Mouse (Mus musculus): ENCODE measurements around the gene Olfr1499. TPM values are rescaled to one million over a fixed set of nuclear protein-coding genes. Genes with fewer than 3 reads are reported as not detected.

Olfr1499 gene
- polyA plus RNA-seq, 1 experiment from 2014 or later = not detected

DNA sequence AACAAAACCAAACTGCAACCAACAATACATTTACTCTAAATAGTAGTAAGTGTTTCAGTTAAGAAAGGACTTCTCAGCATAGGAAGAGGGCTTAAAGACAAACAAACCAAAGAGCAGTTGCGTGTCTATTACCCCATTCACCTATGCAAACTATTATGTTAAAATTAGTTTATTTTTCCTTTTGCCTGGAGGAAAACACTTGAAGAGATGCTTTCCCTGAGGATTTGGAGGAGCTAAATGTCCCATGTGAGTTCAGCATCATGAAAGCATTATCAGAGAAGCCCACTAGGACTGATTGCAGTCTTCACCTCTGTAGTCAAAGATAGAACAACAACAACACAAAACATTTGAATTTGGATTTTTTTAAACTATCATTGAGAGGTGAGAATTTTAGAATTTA lies 41.7 kb downstream of the Olfr1499 start, which contains the start of gene Olfr1496:
Gene Olfr1496 (plus strand): TSS at position 301 of the 400 bp plus-strand sequence.
- no peak within 1 kb of the TSS for H3K4me2 ChIP-seq (ENCODE audit: low read depth, low read length)
- ATAC-seq (ENCODE audit: low read depth) = no peak

DNA sequence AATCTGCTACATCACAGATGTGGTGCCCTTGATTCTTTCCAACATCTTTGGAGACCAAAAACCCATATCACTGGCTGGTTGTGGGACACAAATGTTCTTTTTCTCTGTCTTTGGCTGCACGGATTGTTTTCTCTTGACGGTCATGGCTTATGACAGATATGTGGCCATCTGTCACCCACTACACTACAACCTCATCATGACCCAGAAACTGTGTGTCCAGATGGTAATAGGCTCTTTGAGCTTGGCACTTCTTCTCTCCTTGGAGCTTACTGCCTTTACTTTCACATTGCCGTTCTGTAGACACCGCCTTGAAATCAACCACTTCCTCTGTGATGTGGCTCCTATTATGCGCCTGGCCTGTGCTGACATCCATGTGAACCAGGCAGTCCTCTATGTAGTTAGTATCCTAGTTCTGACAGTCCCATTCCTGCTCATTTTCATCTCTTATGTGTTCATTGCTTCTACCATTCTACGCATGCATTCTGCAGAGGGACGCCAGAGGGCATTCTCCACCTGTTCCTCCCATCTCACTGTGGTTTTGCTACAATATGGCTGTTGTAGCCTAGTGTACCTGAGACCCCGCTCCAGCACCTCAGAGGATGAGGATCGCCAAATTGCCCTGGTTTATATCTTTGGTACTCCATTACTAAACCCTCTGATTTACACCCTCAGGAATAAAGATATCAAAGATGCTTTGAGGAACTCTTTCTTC lies 50.5 kb downstream of the Olfr1499 start:
- ATAC-seq (ENCODE audit: low read depth) = no peak
- no peak overlapping the region for H3K4me3 ChIP-seq (ENCODE audit: low read depth, low read length)
- H3K27me3 ChIP-seq (ENCODE audit: control insufficient read depth, insufficient read depth, low read depth, low read length) = no peaks in the 10 kb centered on the region
- no peak overlapping the region for H3K9ac ChIP-seq (ENCODE audit: low read depth, low read length)
- H3K36me3 ChIP-seq (ENCODE audit: control insufficient read depth, insufficient read depth) = no peaks in the 10 kb centered on the region
- H3K4me1 ChIP-seq (ENCODE audit: control insufficient read depth, low read depth, low read length) = no peaks in the 10 kb centered on the region
- no peak overlapping the region for H3K27ac ChIP-seq (ENCODE audit: low read length)
- WGBS (ENCODE audit: insufficient replicate concordance) = 74% methylated on average over 9 of the region's 9 CpGs
- no peaks in the 10 kb centered on the region for H3K9me3 ChIP-seq (replicated peaks; ENCODE audit: control insufficient read depth, low read length)
- no peak overlapping the region for H3K4me2 ChIP-seq (ENCODE audit: low read depth, low read length)

More for the DNA sequence above, 41.7 kb downstream of the Olfr1499 start, which contains the start of gene Olfr1496:
- H3K27ac ChIP-seq (ENCODE audit: low read length) = no peak within 1 kb of the TSS
- no peaks in the 10 kb centered on the region for H3K9me3 ChIP-seq (replicated peaks; ENCODE audit: control insufficient read depth, low read length)
- no peaks in the 10 kb centered on the region for H3K4me1 ChIP-seq (ENCODE audit: control insufficient read depth, low read depth, low read length)
- H3K4me3 ChIP-seq (ENCODE audit: low read depth, low read length) = no peak within 1 kb of the TSS
- no peaks in the 10 kb centered on the region for H3K36me3 ChIP-seq (ENCODE audit: control insufficient read depth, insufficient read depth)
- 52% methylated on average over 1 of the region's 1 CpGs for WGBS (ENCODE audit: insufficient replicate concordance)
- no peak within 1 kb of the TSS for H3K9ac ChIP-seq (ENCODE audit: low read depth, low read length)
- H3K27me3 ChIP-seq (ENCODE audit: control insufficient read depth, insufficient read depth, low read depth, low read length) = no peaks in the 10 kb centered on the region

DNA sequence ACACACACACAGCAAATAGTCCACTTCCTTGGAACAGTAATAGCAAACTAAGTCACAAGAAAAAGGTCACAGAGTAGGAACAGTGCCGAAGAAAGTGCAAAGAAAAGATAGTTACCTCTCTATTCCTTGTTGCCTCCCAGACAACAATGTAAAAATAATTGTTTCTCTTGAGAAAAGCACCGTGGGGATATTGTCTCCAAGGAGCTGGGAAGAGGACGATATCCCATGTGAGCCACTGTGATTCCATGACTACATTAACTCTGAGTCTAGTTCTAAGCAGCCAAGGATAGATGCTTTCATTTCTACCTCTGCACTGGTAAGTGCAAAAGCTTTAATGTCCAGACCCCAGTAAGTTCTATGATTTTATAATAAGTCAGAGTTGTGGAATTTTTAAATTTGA lies 54.9 kb downstream of the Olfr1499 start, which contains the start of gene Olfr1495:
Gene Olfr1495 (plus strand): TSS at position 301 of the 400 bp plus-strand sequence.
- 53% methylated on average over 3 of the region's 3 CpGs for WGBS (ENCODE audit: insufficient replicate concordance)
- H3K9me3 ChIP-seq (replicated peaks; ENCODE audit: control insufficient read depth, low read length) = no peaks in the 10 kb centered on the region
- no peak within 1 kb of the TSS for H3K4me2 ChIP-seq (ENCODE audit: low read depth, low read length)
- H3K4me1 ChIP-seq (ENCODE audit: control insufficient read depth, low read depth, low read length) = no peaks in the 10 kb centered on the region
- no peaks in the 10 kb centered on the region for H3K27me3 ChIP-seq (ENCODE audit: control insufficient read depth, insufficient read depth, low read depth, low read length)
- no peak within 1 kb of the TSS for H3K4me3 ChIP-seq (ENCODE audit: low read depth, low read length)
- no peak within 1 kb of the TSS for H3K27ac ChIP-seq (ENCODE audit: low read length)
- ATAC-seq (ENCODE audit: low read depth) = no peak
- H3K9ac ChIP-seq (ENCODE audit: low read depth, low read length) = no peak within 1 kb of the TSS
- H3K36me3 ChIP-seq (ENCODE audit: control insufficient read depth, insufficient read depth) = no peaks in the 10 kb centered on the region

Other genes starting within 250 kb of the Olfr1499 start
- not detected in 2 replicates for gene Olfr1484, start 235.9 kb downstream of the Olfr1499 start, polyA plus RNA-seq (2015; fragmentation: Nextera tagmentation; extraction: Ambion mirVana)
- gene Olfr1487, start 202.1 kb downstream of the Olfr1499 start, polyA plus RNA-seq (2015; fragmentation: Nextera tagmentation; extraction: Ambion mirVana) = not detected in 2 replicates
- not detected in 2 replicates for gene Olfr1489, start 187.8 kb downstream of the Olfr1499 start, polyA plus RNA-seq (2015; fragmentation: Nextera tagmentation; extraction: Ambion mirVana)
- not detected in 2 replicates for gene Olfr1490, start 168.4 kb downstream of the Olfr1499 start, polyA plus RNA-seq (2015; fragmentation: Nextera tagmentation; extraction: Ambion mirVana)
- not detected in 2 replicates for gene Olfr1491, start 122.2 kb downstream of the Olfr1499 start, polyA plus RNA-seq (2015; fragmentation: Nextera tagmentation; extraction: Ambion mirVana)
- not detected in 2 replicates for gene Olfr1493-ps1, start 96.2 kb downstream of the Olfr1499 start, polyA plus RNA-seq (2015; fragmentation: Nextera tagmentation; extraction: Ambion mirVana)
- not detected in 2 replicates for gene Olfr1494, start 79.7 kb downstream of the Olfr1499 start, polyA plus RNA-seq (2015; fragmentation: Nextera tagmentation; extraction: Ambion mirVana)
- not detected in 2 replicates for gene Olfr1495, start 54.8 kb downstream of the Olfr1499 start, polyA plus RNA-seq (2015; fragmentation: Nextera tagmentation; extraction: Ambion mirVana)
- gene Olfr1496, start 41.6 kb downstream of the Olfr1499 start, polyA plus RNA-seq (2015; fragmentation: Nextera tagmentation; extraction: Ambion mirVana) = not detected in 2 replicates
- gene Olfr1497, start 21.2 kb downstream of the Olfr1499 start, polyA plus RNA-seq (2015; fragmentation: Nextera tagmentation; extraction: Ambion mirVana) = not detected in 2 replicates
- not detected in 2 replicates for gene Olfr1500, start 11.0 kb upstream of the Olfr1499 start, polyA plus RNA-seq (2015; fragmentation: Nextera tagmentation; extraction: Ambion mirVana)
- gene Olfr1501, start 31.2 kb upstream of the Olfr1499 start, polyA plus RNA-seq (2015; fragmentation: Nextera tagmentation; extraction: Ambion mirVana) = not detected in 2 replicates
- gene Olfr1502, start 42.3 kb upstream of the Olfr1499 start, polyA plus RNA-seq (2015; fragmentation: Nextera tagmentation; extraction: Ambion mirVana) = not detected in 2 replicates
- not detected in 2 replicates for gene Olfr1504, start 78.5 kb upstream of the Olfr1499 start, polyA plus RNA-seq (2015; fragmentation: Nextera tagmentation; extraction: Ambion mirVana)
- gene Olfr1505, start 94.1 kb upstream of the Olfr1499 start, polyA plus RNA-seq (2015; fragmentation: Nextera tagmentation; extraction: Ambion mirVana) = not detected in 2 replicates